Mouse (Mus musculus) inflammation-experienced regulatory T-cells, adult 6 months (primary cell): ENCODE measurements at regions not wholly inside any gene's neighbourhood (a gene's known extent, or its start where the extent isn't known, plus 50 kb on each side); places are given as distances from the start of the nearest gene placed in this dataset.

Source experiments
- ATAC-seq: one replicate; pipeline ENCODE4 v1.8.0; 2017

- ATAC-seq = no peak
Measured at GRCm38 (mm10) chr13:31168854-31169253, 194.8 kb downstream of the Gm5447 start.

- ATAC-seq = no peak
Measured at GRCm38 (mm10) chr13:31171751-31172150, 197.7 kb downstream of the Gm5447 start.

- no peak for ATAC-seq
Measured at GRCm38 (mm10) chr13:31172580-31172979, 198.6 kb downstream of the Gm5447 start.

GRCm38 (mm10) chr13:31177999-31178783 is 204.2 kb downstream of the Gm5447 start:
- no peak for ATAC-seq

GRCm38 (mm10) chr13:31178964-31179363 is 205.0 kb downstream of the Gm5447 start:
- ATAC-seq = no peak

- ATAC-seq = no peak
Measured at GRCm38 (mm10) chr13:31179407-31180001, 205.5 kb downstream of the Gm5447 start.

GRCm38 (mm10) chr13:31181530-31181929 is 207.5 kb downstream of the Gm5447 start:
- ATAC-seq = no peak

GRCm38 (mm10) chr13:31184845-31185834 is 211.1 kb downstream of the Gm5447 start:
- ATAC-seq = no peak

GRCm38 (mm10) chr13:31186805-31187589 is 213.0 kb downstream of the Gm5447 start:
- no peak for ATAC-seq

- ATAC-seq = no peak
Measured at GRCm38 (mm10) chr13:31189116-31189515, 215.1 kb downstream of the Gm5447 start.

- no peak for ATAC-seq
Measured at GRCm38 (mm10) chr13:31190036-31190435, 216.0 kb downstream of the Gm5447 start.

GRCm38 (mm10) chr13:31191344-31192139 is 217.5 kb downstream of the Gm5447 start:
- ATAC-seq = no peak

- ATAC-seq = no peak
Measured at GRCm38 (mm10) chr13:31194971-31195370, 221.0 kb downstream of the Gm5447 start.

- ATAC-seq = no peak
Measured at GRCm38 (mm10) chr13:31196546-31196945, 222.5 kb downstream of the Gm5447 start.

GRCm38 (mm10) chr13:31197593-31197992 is 223.6 kb downstream of the Gm5447 start:
- no peak for ATAC-seq

GRCm38 (mm10) chr13:31199384-31199783 is 225.4 kb downstream of the Gm5447 start:
- ATAC-seq = no peak

- no peak for ATAC-seq
Measured at GRCm38 (mm10) chr13:31204068-31204467, 230.1 kb downstream of the Gm5447 start.

GRCm38 (mm10) chr13:31206381-31206780 is 232.4 kb downstream of the Gm5447 start:
- ATAC-seq = no peak

- no peak for ATAC-seq
Measured at GRCm38 (mm10) chr13:31207709-31208108, 233.7 kb downstream of the Gm5447 start.

GRCm38 (mm10) chr13:31223016-31223415 is 249.0 kb downstream of the Gm5447 start:
- ATAC-seq = no peak

- no peak for ATAC-seq
Measured at GRCm38 (mm10) chr13:31240546-31240945, 266.5 kb downstream of the Gm5447 start.
